Mouse (Mus musculus): ENCODE data around the gene Nrd1.

- TF ChIP-seq CTCF (IDR thresholded peaks at IDR 0.05; ENCODE audit: control insufficient read depth, insufficient read depth, low read length), result no peak
- TF ChIP-seq POLR2A (IDR thresholded peaks at IDR 0.05; ENCODE audit: borderline replicate concordance, control insufficient read depth, low read depth, low read length), result no peak
These were observed 17.0 kb downstream of the Nrd1 start for GRCm38 (mm10) chr4:109017441-109017840.
